Mouse (Mus musculus): Measurements from ENCODE around the gene Kif3b. TPM values are rescaled to one million over a fixed set of nuclear protein-coding genes. Genes with fewer than 3 reads are reported as not detected.
"Not testable (repeated sequence)": the region's sequence is repeated elsewhere in the genome, so short reads cannot be mapped to it uniquely, and the experiment has no call there.

The Kif3b gene
- polyA plus RNA-seq, 1 experiment from 2014 or later = 3.1 TPM

GRCm38 (mm10) chr2:153276440-153276839 is 14.8 kb upstream of the Kif3b start:
- DNase-seq (ENCODE audit: low spot score) = no peak
- TF ChIP-seq EP300 (optimal IDR thresholded peaks at IDR 0.05) = no peak
- no peak for TF ChIP-seq CTCF (IDR thresholded peaks at IDR 0.05; ENCODE audit: low read depth)
- 84% methylated on average over 8 of the region's 8 CpGs for WGBS
- H3K9ac ChIP-seq (ENCODE audit: low read length) = no peak overlapping the region
- H3K27ac ChIP-seq (replicated peaks) = no peak overlapping the region
- H3K4me3 ChIP-seq (ENCODE audit: low read depth, low read length) = no peak overlapping the region
- H3K4me1 ChIP-seq (replicated peaks; ENCODE audit: control insufficient read depth, insufficient read depth) = no peaks in the 10 kb centered on the region
- no peaks in the 10 kb centered on the region for H3K36me3 ChIP-seq (ENCODE audit: control insufficient read depth, insufficient read depth, low read length)
- no peak for ATAC-seq (ENCODE audit: low FRiP score, low TSS enrichment)
- H3K4me2 ChIP-seq (replicated peaks; ENCODE audit: low read depth) = no peak overlapping the region
- no peaks in the 10 kb centered on the region for H3K9me3 ChIP-seq (ENCODE audit: control insufficient read depth, low read length)
- no peaks in the 10 kb centered on the region for H3K27me3 ChIP-seq (ENCODE audit: control insufficient read depth, insufficient read depth, low read length)

- not testable (repeated sequence) for H3K4me1 ChIP-seq (replicated peaks; ENCODE audit: control insufficient read depth, insufficient read depth); DNase-seq (ENCODE audit: low spot score); H3K9me3 ChIP-seq (ENCODE audit: control insufficient read depth, low read length); H3K4me3 ChIP-seq (ENCODE audit: low read depth, low read length); H3K27me3 ChIP-seq (ENCODE audit: control insufficient read depth, insufficient read depth, low read length); H3K4me2 ChIP-seq (replicated peaks; ENCODE audit: low read depth); H3K36me3 ChIP-seq (ENCODE audit: control insufficient read depth, insufficient read depth, low read length); H3K27ac ChIP-seq (replicated peaks); H3K9ac ChIP-seq (ENCODE audit: low read length); ATAC-seq (ENCODE audit: low FRiP score, low TSS enrichment)
- WGBS = 92% methylated on average over 5 of the region's 5 CpGs
- peak; percentile 14; the same call in 1 of the 2 replicates for TF ChIP-seq CTCF (IDR thresholded peaks at IDR 0.05; ENCODE audit: low read depth)
Observed at GRCm38 (mm10) chr2:153276846-153277245, 14.4 kb upstream of the Kif3b start.

GRCm38 (mm10) chr2:153278357-153278756 is 12.9 kb upstream of the Kif3b start:
- TF ChIP-seq CTCF (IDR thresholded peaks at IDR 0.05; ENCODE audit: low read depth) (no peak), EP300 (optimal IDR thresholded peaks at IDR 0.05) (no peak)
- Histone ChIP-seq H3K4me2 (replicated peaks; ENCODE audit: low read depth) (no peak overlapping the region), H3K36me3 (ENCODE audit: control insufficient read depth, insufficient read depth, low read length) (no peaks in the 10 kb centered on the region), H3K27ac (replicated peaks) (no peak overlapping the region), H3K4me3 (ENCODE audit: low read depth, low read length) (no peak overlapping the region), H3K9me3 (ENCODE audit: control insufficient read depth, low read length) (no peaks in the 10 kb centered on the region), H3K27me3 (ENCODE audit: control insufficient read depth, insufficient read depth, low read length) (no peaks in the 10 kb centered on the region), H3K4me1 (replicated peaks; ENCODE audit: control insufficient read depth, insufficient read depth) (no peaks in the 10 kb centered on the region), H3K9ac (ENCODE audit: low read length) (no peak overlapping the region)
- WGBS = 82% methylated on average over 5 of the region's 5 CpGs
- no peak for ATAC-seq (ENCODE audit: low FRiP score, low TSS enrichment)
- DNase-seq (ENCODE audit: low spot score) = no peak

DNA sequence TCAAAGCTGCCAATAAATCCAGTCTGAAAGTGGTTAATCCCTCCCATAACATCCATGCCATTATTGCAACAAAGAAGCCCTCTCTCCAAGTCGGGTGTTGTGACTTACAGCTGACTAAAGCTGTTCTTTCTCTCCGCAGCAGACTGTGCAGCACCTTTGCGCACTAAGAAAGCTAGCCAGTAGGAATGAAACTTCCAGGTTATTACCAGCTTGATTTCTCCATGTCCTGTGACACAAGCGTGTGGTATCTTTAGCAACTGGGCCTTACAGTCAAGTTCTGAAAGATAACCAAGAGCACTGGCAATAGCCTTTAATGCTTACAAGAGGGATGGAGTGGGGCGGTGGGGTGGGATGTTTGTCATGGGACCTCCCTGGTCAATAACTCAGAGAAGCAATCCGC is 7.3 kb upstream of the Kif3b start:
- H3K27ac ChIP-seq (replicated peaks) = no peak overlapping the region
- WGBS = 85% methylated on average over 6 of the region's 6 CpGs
- ATAC-seq (ENCODE audit: low FRiP score, low TSS enrichment) = no peak
- H3K27me3 ChIP-seq (ENCODE audit: control insufficient read depth, insufficient read depth, low read length) = no peaks in the 10 kb centered on the region
- H3K9me3 ChIP-seq (ENCODE audit: control insufficient read depth, low read length) = no peaks in the 10 kb centered on the region
- H3K4me2 ChIP-seq (replicated peaks; ENCODE audit: low read depth) = no peak overlapping the region
- no peak overlapping the region for H3K4me3 ChIP-seq (ENCODE audit: low read depth, low read length)
- no peak for TF ChIP-seq CTCF (IDR thresholded peaks at IDR 0.05; ENCODE audit: low read depth)
- TF ChIP-seq EP300 (optimal IDR thresholded peaks at IDR 0.05) = no peak
- no peaks in the 10 kb centered on the region for H3K36me3 ChIP-seq (ENCODE audit: control insufficient read depth, insufficient read depth, low read length)
- H3K4me1 ChIP-seq (replicated peaks; ENCODE audit: control insufficient read depth, insufficient read depth) = no peaks in the 10 kb centered on the region
- no peak overlapping the region for H3K9ac ChIP-seq (ENCODE audit: low read length)
- no peak for DNase-seq (ENCODE audit: low spot score)

GRCm38 (mm10) chr2:153286524-153286923 is 4.7 kb upstream of the Kif3b start:
- H3K27ac ChIP-seq (replicated peaks) = no peak overlapping the region
- DNase-seq (ENCODE audit: low spot score) = no peak
- peaks cover 3% of the 10 kb centered on the region; the same call in 1 of the 2 replicates for H3K4me1 ChIP-seq (replicated peaks; ENCODE audit: control insufficient read depth, insufficient read depth)
- H3K9me3 ChIP-seq (ENCODE audit: control insufficient read depth, low read length) = no peaks in the 10 kb centered on the region
- H3K4me3 ChIP-seq (ENCODE audit: low read depth, low read length) = no peak overlapping the region
- H3K36me3 ChIP-seq (ENCODE audit: control insufficient read depth, insufficient read depth, low read length) = no peaks in the 10 kb centered on the region
- no peak overlapping the region for H3K4me2 ChIP-seq (replicated peaks; ENCODE audit: low read depth)
- TF ChIP-seq EP300 (optimal IDR thresholded peaks at IDR 0.05) = no peak
- TF ChIP-seq CTCF (IDR thresholded peaks at IDR 0.05; ENCODE audit: low read depth) = no peak
- H3K27me3 ChIP-seq (ENCODE audit: control insufficient read depth, insufficient read depth, low read length) = no peaks in the 10 kb centered on the region
- ATAC-seq (ENCODE audit: low FRiP score, low TSS enrichment) = no peak
- 84% methylated on average over 4 of the region's 4 CpGs for WGBS
- no peak overlapping the region for H3K9ac ChIP-seq (ENCODE audit: low read length)

DNA sequence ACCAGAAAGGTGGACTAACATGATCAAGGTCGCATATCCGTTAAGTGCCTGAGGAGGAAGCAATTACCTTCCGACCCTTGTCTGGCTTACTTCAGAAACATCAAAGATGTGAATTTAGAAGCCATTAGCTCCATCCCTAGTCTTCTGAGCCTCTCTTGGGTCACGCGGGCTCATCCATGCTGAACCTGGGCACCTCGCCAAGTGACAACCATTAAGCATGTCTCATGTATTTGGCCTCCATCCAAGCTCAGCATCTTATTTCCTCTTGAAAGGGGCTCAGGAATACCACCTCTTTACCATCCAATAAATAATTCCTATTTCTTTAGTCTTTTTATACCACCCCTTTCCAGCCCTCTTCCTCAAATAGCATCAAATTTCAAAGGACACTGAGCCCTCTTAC is 3.4 kb upstream of the Kif3b start:
- no peak for DNase-seq (ENCODE audit: low spot score)
- TF ChIP-seq EP300 (optimal IDR thresholded peaks at IDR 0.05) = no peak
- no peak for TF ChIP-seq CTCF (IDR thresholded peaks at IDR 0.05; ENCODE audit: low read depth)
- no peak for ATAC-seq (ENCODE audit: low FRiP score, low TSS enrichment)

More for the DNA sequence above, 3.4 kb upstream of the Kif3b start:
- H3K9me3 ChIP-seq (ENCODE audit: control insufficient read depth, low read length) = no peaks in the 10 kb centered on the region
- H3K4me2 ChIP-seq (replicated peaks; ENCODE audit: low read depth) = no peak overlapping the region
- 28% methylated on average over 6 of the region's 6 CpGs for WGBS
- H3K9ac ChIP-seq (ENCODE audit: low read length) = no peak overlapping the region
- H3K27me3 ChIP-seq (ENCODE audit: control insufficient read depth, insufficient read depth, low read length) = no peaks in the 10 kb centered on the region
- no peak overlapping the region for H3K27ac ChIP-seq (replicated peaks)
- H3K4me1 ChIP-seq (replicated peaks; ENCODE audit: control insufficient read depth, insufficient read depth) = peaks cover 8% of the 10 kb centered on the region; the same call in 1 of the 2 replicates
- H3K36me3 ChIP-seq (ENCODE audit: control insufficient read depth, insufficient read depth, low read length) = no peaks in the 10 kb centered on the region
- no peak overlapping the region for H3K4me3 ChIP-seq (ENCODE audit: low read depth, low read length)

Data from stomach, postnatal 0 days (tissue).